Mouse (Mus musculus) kidney, postnatal 10 days (tissue): ENCODE data around the gene Gm9780.
"Not testable (repeated sequence)": the region's sequence is repeated elsewhere in the genome, so short reads cannot be mapped to it uniquely, and the experiment has no call there.

Source experiments
- DNase-seq: peaks from one replicate; pipeline ENCODE4 v3.0.0; 2021; ENCODE audit warnings: mixed read lengths

Gm9780 gene

DNA sequence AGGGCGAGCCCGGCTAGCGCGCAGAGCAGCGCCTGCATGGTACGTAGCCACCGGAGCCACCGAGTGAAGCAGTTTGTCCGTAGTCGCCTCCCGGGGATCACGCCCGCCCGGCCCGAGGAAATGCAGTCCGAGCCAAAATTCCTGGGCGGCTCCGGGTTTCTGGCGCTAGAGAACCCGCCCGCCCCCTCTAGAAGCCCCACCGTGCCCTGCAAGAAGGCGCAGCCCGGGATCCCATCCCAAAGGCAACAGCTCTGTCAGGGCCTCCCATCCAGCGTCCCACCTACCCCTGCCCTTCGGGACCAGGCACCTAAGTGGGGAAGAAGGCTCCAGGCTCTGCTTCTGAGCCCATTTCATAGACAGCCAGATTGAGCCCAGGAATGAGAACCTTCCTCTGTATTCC, at the start of gene Gm9780:
TSS of gene Gm9780 (minus strand) at position 101 of the 400 bp plus-strand sequence.
- DNase-seq: not testable (repeated sequence)

DNA sequence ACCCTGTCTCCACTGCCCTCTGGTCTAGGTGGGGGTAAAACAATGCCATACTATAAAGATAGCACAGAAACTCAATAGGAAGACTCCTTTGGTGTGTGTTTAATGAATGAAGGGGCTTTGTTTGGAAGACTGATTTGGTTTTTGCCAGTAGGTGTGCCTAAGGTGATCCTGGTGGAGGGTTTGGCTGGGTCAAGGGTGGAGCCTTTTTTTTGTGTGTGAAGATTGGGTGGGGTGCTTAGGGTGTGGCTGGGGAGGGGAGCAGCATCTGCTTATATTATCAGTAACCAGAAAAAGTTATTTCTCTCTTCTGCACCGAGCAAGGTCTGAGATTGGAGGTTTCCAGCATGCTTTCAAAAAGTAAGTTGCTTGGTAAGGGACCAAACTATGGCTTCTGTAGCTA, 39.5 kb upstream of the Gm9780 start, which contains the start of gene Cphx3:
TSS of gene Cphx3 (plus strand) at position 301 of the 400 bp plus-strand sequence.
- not testable (repeated sequence) for DNase-seq

- not testable (repeated sequence) for DNase-seq
Observed at GRCm38 (mm10) chr14:26081216-26081615, 38.7 kb upstream of the Gm9780 start, which contains the start of gene Cphx2. Gene Cphx2 (plus strand): TSS chr14:26081516.

DNA sequence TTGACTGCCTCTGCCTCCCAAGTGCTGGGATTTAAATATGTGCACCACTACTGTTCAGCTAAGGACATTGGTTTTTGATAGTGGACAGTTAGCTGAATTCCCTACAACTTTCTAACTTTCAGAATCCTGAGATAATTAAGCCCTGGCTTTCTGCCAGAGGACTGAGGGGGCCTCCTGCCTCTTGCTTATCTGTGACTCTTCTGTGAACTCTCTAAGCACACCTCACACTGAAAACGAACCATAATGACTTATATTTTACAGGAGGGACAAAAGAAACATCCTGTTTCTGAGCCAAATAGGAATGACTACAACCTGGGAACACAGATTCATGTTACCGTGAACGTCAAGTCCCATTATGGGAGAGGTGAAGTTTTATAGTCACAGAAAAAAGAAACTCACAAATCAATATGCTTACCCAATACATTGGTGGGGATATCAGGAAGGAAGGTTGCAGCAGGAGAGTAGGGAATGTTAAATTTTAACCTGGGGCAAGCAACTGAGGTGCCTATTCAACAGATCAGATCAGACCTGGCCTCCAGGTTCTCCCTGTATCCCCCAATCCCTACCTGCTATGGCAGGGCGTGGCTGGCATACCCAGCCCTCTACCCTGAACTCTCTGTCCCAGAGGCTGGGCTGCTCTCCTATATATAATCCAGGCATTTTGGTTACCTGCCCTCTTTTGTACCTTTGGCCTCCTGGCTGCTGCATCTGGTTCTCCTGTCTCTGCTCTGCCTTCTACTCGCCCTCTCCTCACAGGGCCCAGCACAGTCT, 34.3 kb upstream of the Gm9780 start:
- not testable (repeated sequence) for DNase-seq

GRCm38 (mm10) chr14:26067325-26067633, 24.8 kb upstream of the Gm9780 start, which contains the start of gene Tmem254c:
Gene Tmem254c (minus strand): TSS chr14:26067355.
- DNase-seq: not testable (repeated sequence)

GRCm38 (mm10) chr14:26066574-26067324, 24.2 kb upstream of the Gm9780 start:
- not testable (repeated sequence) for DNase-seq

DNA sequence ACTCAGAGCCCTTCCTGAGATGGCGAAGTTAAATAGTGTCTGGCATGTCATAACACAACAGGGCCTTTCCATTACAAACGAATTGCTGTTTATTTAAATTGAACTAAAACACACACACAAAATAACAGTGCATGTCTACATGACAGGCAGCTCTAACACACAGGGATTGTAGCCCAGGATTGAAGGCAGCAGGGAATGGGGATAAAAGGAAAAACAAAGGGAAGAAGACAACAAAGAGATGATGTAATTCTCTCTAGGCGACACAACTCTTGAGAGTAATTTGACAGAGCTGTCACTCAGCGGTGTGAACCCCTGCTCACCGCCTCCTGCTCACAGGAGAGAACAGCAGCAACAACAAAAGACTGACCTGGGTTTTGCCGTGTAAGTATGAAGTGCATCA, 16.9 kb upstream of the Gm9780 start:
- not testable (repeated sequence) for DNase-seq

- DNase-seq: not testable (repeated sequence)
Observed at GRCm38 (mm10) chr14:26058184-26058583, 15.7 kb upstream of the Gm9780 start.

GRCm38 (mm10) chr14:26048767-26049166, 6.3 kb upstream of the Gm9780 start:
- DNase-seq: not testable (repeated sequence)

DNA sequence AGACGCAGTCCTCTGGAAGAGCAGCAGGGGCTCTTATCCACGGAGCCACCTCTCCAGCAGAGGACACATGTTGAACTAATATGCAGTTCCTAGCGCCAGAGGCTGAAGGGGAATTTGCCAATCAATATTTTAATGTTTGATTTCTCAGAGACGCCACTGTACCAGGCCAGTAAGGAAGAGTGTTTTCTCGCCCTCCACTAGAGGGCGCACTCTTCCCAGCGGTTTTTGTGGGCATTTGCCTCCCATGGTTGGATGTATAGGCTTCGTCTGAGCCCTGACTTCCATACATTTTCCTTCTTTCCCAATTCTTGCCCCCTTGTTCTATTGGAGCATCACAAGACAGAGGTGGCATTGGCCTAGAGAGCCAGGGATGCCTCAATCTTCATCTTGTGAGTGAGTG, 4.5 kb upstream of the Gm9780 start:
- DNase-seq: not testable (repeated sequence)

DNA sequence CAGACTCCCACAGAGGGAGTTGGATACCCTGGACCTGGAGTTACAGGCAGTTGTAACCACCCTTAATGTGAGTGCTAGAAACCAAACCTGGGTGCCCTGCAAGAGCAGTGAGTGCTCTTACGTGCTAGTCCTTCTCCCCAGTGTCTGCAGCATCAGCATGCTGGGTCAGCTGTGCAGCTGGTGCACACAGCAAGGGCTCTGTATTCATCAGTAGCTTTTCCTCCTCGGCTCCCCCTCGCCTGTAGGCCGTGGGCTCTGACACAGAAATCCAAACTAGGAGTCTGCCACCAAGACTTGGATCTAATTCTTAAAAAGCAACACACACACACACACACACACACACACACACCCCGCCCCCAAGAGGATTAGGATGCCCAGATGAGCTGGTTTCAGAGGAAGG, 2.5 kb upstream of the Gm9780 start:
- not testable (repeated sequence) for DNase-seq

DNA sequence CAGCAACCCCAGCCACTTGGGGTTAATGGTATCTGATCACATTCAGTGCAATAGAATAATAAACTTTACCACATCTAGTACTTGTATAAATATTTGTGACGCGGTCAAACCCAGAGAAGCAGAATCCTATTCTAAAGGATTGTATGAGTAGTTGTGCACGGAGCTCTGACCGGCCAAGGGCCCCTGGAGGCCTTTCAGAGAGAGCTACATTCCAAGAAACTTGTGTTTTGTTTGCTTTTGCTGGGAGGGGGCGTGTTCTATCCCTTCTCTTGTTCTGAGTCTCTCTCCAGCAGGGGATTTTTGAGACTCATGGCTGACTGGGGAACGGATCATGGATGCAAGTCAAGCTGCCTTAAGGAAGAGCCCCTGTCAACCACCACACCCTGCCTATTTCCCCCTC, 7.1 kb downstream of the Gm9780 start:
- DNase-seq: not testable (repeated sequence)

- DNase-seq: not testable (repeated sequence)
Observed at GRCm38 (mm10) chr14:26034364-26034763, 8.1 kb downstream of the Gm9780 start.

GRCm38 (mm10) chr14:26025653-26026052, 16.9 kb downstream of the Gm9780 start:
- DNase-seq: not testable (repeated sequence)

DNA sequence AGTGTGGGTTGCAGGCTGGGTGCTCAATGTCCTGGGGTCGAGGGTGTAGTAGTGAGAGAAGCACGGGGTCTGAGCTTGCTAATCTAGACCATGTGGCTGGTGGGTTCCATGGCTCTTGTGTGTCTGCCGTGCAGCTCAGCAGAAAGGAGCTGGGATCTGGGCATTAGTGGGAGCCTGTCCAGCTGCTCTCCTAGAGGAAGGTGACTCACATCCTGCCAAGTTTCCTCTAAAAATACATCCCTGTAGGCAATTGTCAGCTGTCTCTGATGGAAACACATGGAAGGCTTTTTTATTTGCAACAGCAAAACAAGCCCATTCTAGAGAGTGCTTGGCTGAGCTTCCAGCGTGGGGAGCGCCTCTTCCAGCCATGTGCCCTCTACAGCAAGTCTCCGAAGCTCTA, 19.7 kb downstream of the Gm9780 start:
- DNase-seq: not testable (repeated sequence)

DNA sequence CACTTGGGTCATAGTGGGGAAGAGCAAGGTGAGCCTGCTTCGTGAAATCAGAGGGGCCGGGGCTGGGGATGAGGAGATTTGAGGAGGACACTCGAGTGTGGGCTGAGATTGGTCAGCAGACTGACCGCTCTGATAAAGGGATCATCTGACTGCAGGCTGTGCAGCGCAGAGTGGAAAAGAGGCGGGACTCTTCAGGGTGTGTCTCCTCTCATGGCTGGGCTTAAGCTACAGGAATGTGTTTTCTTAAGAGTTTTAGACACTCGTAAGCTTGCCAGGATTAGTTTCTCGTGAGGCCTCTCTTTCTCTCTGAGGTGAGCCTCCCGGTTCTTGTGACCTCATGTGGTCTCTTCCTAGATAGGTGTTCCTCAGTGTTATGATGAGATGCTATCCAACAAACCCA, 21.0 kb downstream of the Gm9780 start:
- not testable (repeated sequence) for DNase-seq

DNA sequence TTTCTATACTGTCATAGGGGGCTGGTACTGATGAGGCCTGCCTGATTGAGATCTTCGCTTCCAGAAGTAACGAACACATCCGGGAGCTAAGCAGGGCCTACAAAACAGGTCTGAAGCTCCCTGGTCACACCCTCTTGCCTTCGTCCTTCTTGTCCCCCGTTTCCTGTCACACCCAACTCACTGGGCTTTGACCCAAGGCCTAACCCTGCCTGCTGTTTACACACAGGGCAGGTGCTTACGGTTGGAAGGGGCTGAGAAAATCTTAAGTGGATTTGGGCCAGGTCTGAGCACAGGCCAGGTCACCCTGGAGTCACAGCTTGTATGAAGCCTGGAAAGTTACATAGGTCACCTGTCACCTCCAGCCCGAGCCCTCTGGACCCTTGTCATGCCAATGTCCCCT, 26.1 kb downstream of the Gm9780 start:
- DNase-seq: not testable (repeated sequence)

GRCm38 (mm10) chr14:26007462-26007861, 35.0 kb downstream of the Gm9780 start:
- DNase-seq: not testable (repeated sequence)

DNA sequence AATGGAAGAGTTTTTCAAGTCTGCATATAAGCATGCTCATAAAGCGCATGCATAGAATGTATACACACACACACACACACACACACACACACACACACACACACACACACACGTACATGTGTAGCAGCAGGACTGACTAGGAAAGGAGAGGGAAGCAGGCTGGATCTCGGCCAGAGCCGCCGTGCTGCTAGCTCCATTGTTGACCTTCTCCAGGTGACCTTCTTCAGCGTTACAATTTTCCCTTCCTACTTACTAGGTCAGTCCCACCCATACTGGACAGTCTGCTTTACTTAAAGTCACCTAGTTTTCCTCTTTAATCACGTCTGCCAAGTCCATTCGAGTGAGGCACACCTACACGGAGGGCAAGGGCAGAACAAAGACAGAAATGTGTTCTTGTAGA, 60.6 kb downstream of the Gm9780 start:
- DNase-seq: peak; percentile 34

DNA sequence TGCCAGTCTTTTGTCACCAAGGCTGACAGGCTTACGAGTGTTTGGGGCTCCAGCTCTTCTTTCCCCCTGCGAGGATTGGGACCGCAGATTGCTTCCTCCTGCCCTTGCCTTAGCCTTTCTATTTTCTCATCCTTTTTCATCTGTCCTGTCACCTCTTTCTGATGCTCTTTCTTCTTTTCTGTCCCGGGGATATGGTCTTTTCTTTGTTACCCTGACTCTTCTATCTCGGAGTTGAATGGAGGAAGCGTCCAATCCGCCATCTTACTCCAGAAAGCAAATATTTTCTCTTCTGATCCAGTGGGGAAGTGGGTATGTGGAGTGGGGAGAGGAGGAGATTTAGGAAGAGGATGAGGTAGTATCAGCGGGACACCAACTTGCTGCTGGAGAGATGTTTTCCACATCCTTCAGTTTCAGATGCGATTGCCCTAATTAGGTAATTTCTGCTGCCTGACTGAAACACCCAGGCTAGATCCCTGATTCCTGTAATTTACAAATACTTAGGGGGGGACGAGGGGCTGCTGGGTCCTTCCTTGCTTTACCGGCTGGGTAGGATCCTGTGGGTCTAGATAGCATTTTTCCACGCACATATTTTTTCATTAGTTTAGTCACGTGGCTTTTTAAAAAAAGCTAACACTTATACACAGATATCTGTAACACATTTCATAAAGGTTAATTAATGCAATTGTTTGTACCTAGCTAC, 63.1 kb downstream of the Gm9780 start:
- DNase-seq: not testable (repeated sequence)

- not testable (repeated sequence) for DNase-seq
Observed at GRCm38 (mm10) chr14:25978371-25979241, 63.9 kb downstream of the Gm9780 start, which contains the start of gene Duxbl1. Gene Duxbl1 (plus strand): TSS chr14:25978577.
